ENCODE assay signal across 15 mouse cellular contexts in genomic region chr13:98171706-98172105, GRCm38 (mm10). TPM values are rescaled to one million over a fixed set of nuclear protein-coding genes. Genes with fewer than 3 reads are reported as not detected.
DNase-seq lines count a peak whose midpoint lies in the region; ATAC-seq and TF ChIP-seq lines count a peak whose summit lies in the region.
"Had no signal": no experiment of that assay in that cellular context is flagged by ENCODE, and none has a peak within 500 bp of the region (broad histone marks: within the 10 kb centered on the region; RNA-seq: fewer than 3 reads in every experiment).

No protein-coding gene starts in this region.

- no peak for TF ChIP-seq CTCF in cortical plate, adult 2 months (IDR thresholded peaks at IDR 0.05; ENCODE audit: extremely low read depth, insufficient read depth, low read length)

- 89% methylated on average over 4 of the region's 4 CpGs for WGBS in kidney, embryonic 16.5 days
- WGBS in heart, embryonic 10.5 days, result 85% methylated on average over 4 of the region's 4 CpGs
- WGBS in kidney, embryonic 14.5 days, result 92% methylated on average over 4 of the region's 4 CpGs

- peaks cover 6% of the 10 kb centered on the region; the same call in 1 of the 2 replicates for H3K4me1 ChIP-seq in kidney, embryonic 16.5 days (ENCODE audit: insufficient read depth, low read length)
- H3K4me1 ChIP-seq in cortical plate, adult 2 months (ENCODE audit: control insufficient read depth, insufficient read depth, low read length), result peaks cover 2% of the 10 kb centered on the region; the same call in 1 of the 2 replicates
- peaks cover 3% of the 10 kb centered on the region; the same call in 1 of the 2 replicates for H3K4me1 ChIP-seq in heart, embryonic 10.5 days
- H3K4me1 ChIP-seq in kidney, embryonic 14.5 days (ENCODE audit: control insufficient read depth, insufficient read depth, low read length), result no peaks in the 10 kb centered on the region
- H3K4me1 ChIP-seq: heart, embryonic 13.5 days had no signal

- no peak overlapping the region for H3K4me3 ChIP-seq in kidney, embryonic 16.5 days (ENCODE audit: low read length)
- H3K4me3 ChIP-seq in cortical plate, adult 2 months (ENCODE audit: insufficient read depth, low read length), result peak overlapping the region; percentile 35
- no peak overlapping the region for H3K4me3 ChIP-seq in heart, embryonic 10.5 days
- no peak overlapping the region for H3K4me3 ChIP-seq in kidney, embryonic 14.5 days (ENCODE audit: low read length)
- H3K4me3 ChIP-seq: erythroblast, embryonic 14.5 days; heart, embryonic 13.5 days; hindbrain, embryonic 12.5 days; limb, embryonic 13.5 days had no signal

- no peak overlapping the region for H3K27ac ChIP-seq in kidney, embryonic 16.5 days (ENCODE audit: low read length)
- peak overlapping the region; percentile 49 for H3K27ac ChIP-seq in cortical plate, adult 2 months (ENCODE audit: insufficient read depth, low read length)
- H3K27ac ChIP-seq in heart, embryonic 10.5 days, result no peak overlapping the region
- H3K27ac ChIP-seq in kidney, embryonic 14.5 days (ENCODE audit: low read depth, low read length), result no peak overlapping the region
- H3K27ac ChIP-seq: heart, embryonic 13.5 days; hindbrain, embryonic 12.5 days; limb, embryonic 13.5 days had no signal

- no peaks in the 10 kb centered on the region for H3K9me3 ChIP-seq in kidney, embryonic 16.5 days (ENCODE audit: low read length)
- no peaks in the 10 kb centered on the region for H3K9me3 ChIP-seq in heart, embryonic 10.5 days
- H3K9me3 ChIP-seq in kidney, embryonic 14.5 days (ENCODE audit: control insufficient read depth, low read length), result no peaks in the 10 kb centered on the region
- H3K9me3 ChIP-seq: G1E; heart, embryonic 13.5 days; hindbrain, embryonic 12.5 days; limb, embryonic 13.5 days had no signal

- TF ChIP-seq POLR2A in cortical plate, adult 2 months (IDR thresholded peaks at IDR 0.05; ENCODE audit: extremely low read depth, insufficient read depth, low read length), result no peak

- no peaks in the 10 kb centered on the region for H3K27me3 ChIP-seq in kidney, embryonic 16.5 days (ENCODE audit: insufficient read depth, low read length)
- H3K27me3 ChIP-seq in heart, embryonic 10.5 days (ENCODE audit: insufficient read depth, poor library complexity, severe bottlenecking), result no peaks in the 10 kb centered on the region
- no peaks in the 10 kb centered on the region for H3K27me3 ChIP-seq in kidney, embryonic 14.5 days (ENCODE audit: control insufficient read depth, insufficient read depth, low read length)
- H3K27me3 ChIP-seq: heart, embryonic 13.5 days; hindbrain, embryonic 12.5 days; limb, embryonic 13.5 days had no signal

- no peak for ATAC-seq in kidney, embryonic 16.5 days (ENCODE audit: low FRiP score, low TSS enrichment)
- ATAC-seq in kidney, embryonic 14.5 days (ENCODE audit: low FRiP score, low TSS enrichment), result no peak

- no peaks in the 10 kb centered on the region for H3K36me3 ChIP-seq in kidney, embryonic 16.5 days (ENCODE audit: insufficient read depth, low read length)
- H3K36me3 ChIP-seq in heart, embryonic 10.5 days, result no peaks in the 10 kb centered on the region
- H3K36me3 ChIP-seq in kidney, embryonic 14.5 days (ENCODE audit: control insufficient read depth, insufficient read depth, low read length), result no peaks in the 10 kb centered on the region
- H3K36me3 ChIP-seq: G1E; heart, embryonic 13.5 days; hindbrain, embryonic 12.5 days; limb, embryonic 13.5 days had no signal

- peak overlapping the region; percentile 31 for H3K9ac ChIP-seq in kidney, embryonic 16.5 days (replicated peaks; ENCODE audit: low read length)
- H3K9ac ChIP-seq in kidney, embryonic 14.5 days (ENCODE audit: low read depth, low read length), result no peak overlapping the region
- H3K9ac ChIP-seq: heart, embryonic 13.5 days; hindbrain, embryonic 12.5 days; limb, embryonic 13.5 days had no signal

- no peak overlapping the region for H3K4me2 ChIP-seq in kidney, embryonic 16.5 days (replicated peaks; ENCODE audit: low read depth, low read length)
- H3K4me2 ChIP-seq in kidney, embryonic 14.5 days (replicated peaks; ENCODE audit: low read depth, low read length), result no peak overlapping the region
- H3K4me2 ChIP-seq: heart, embryonic 13.5 days; hindbrain, embryonic 12.5 days; limb, embryonic 13.5 days had no signal

- no peak for DNase-seq in kidney, adult 11 months
- peak; percentile 89 for DNase-seq in layer of hippocampus, adult 9-11 months
- DNase-seq in right cerebral cortex, postnatal 14 days, result peak; percentile 45
- DNase-seq in thymus, postnatal 36 days, result no peak
- no peak for DNase-seq in heart, embryonic 10.5 days (ENCODE audit: low spot score)
- DNase-seq: B cell, adult 2 months; kidney, adult 9 months had no signal

RNA-seq across cellular contexts. Expression of gene Arhgef28, which starts 34.5 kb away (rescaled TPM):
- 45.1 and 51.2 TPM in 2 replicates for polyA plus RNA-seq in kidney, embryonic 16.5 days (2015; fragmentation: Nextera tagmentation; extraction: Ambion mirVana)
- 13.9 and 15.6 TPM in 2 replicates for polyA plus RNA-seq in cortical plate, adult 2 months (2012; rRNA removed)
- 10.2 and 10.6 TPM in 2 replicates for polyA plus RNA-seq in heart, embryonic 10.5 days (2016; fragmentation: Nextera tagmentation; extraction: Ambion mirVana)
- polyA plus RNA-seq in kidney, embryonic 14.5 days (2014; fragmentation: Nextera tagmentation; extraction: Ambion mirVana), result 33.7 and 38.6 TPM in 2 replicates
- polyA plus RNA-seq: G1E had no signal

Comparison
In these comparisons a context has a peak if more than half of its experiments do, and no peak if none do; other contexts are left out.
1. DNase-seq: peak in layer of hippocampus, adult 9-11 months (single experiment) and right cerebral cortex, postnatal 14 days (single experiment); none in kidney, adult 11 months (single experiment), thymus, postnatal 36 days (0 of 2) and heart, embryonic 10.5 days (single experiment).